Comparison of ENCODE assay signal across 18 mouse cellular contexts in the genomic region with DNA sequence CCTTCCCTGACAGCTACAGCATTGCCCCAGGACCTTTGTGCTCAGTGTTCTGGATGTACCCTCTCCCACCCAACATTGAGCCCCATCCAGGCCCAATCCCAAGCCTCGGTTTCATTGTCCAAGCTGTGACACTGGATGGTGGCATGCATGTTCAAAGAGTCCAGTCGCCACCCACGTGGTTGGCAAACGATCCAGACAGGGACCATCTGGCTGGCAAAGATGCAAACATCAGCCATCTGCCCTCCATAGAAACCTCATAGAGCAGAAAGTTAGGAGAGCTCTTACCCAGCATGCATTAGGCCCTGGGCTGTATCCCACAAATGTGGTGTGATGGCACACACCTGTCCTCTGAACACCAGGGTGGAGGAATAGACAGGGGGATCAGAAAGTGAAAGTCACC. TPM values are rescaled to one million over a fixed set of nuclear protein-coding genes. Genes with fewer than 3 reads are reported as not detected.
A peak's percentile ranks its signal among the peaks of the same experiment; 100 is the strongest.
DNase-seq lines count a peak whose midpoint lies in the region; ATAC-seq and TF ChIP-seq lines count a peak whose summit lies in the region.
"Had no signal": no experiment of that assay in that cellular context is flagged by ENCODE, and none has a peak within 500 bp of the region (broad histone marks: within the 10 kb centered on the region; RNA-seq: fewer than 3 reads in every experiment).

No protein-coding gene starts in this region.

- no peak for TF ChIP-seq EP300 in stomach, postnatal 0 days (optimal IDR thresholded peaks at IDR 0.05)

- no peak overlapping the region for H3K4me3 ChIP-seq in stomach, postnatal 0 days (ENCODE audit: low read depth, low read length)
- H3K4me3 ChIP-seq in kidney, adult 2 months (ENCODE audit: insufficient read depth, low read depth, low read length) = no peak overlapping the region
- H3K4me3 ChIP-seq: liver, embryonic 15.5 days; midbrain, embryonic 12.5 days had no signal

- ATAC-seq in stomach, postnatal 0 days (ENCODE audit: low FRiP score, low TSS enrichment) = no peak
- ATAC-seq: intestine, embryonic 16.5 days had no signal

- TF ChIP-seq CTCF in stomach, postnatal 0 days (IDR thresholded peaks at IDR 0.05; ENCODE audit: low read depth) = no peak
- TF ChIP-seq CTCF in kidney, adult 2 months (conservative IDR thresholded peaks at IDR 0.05; ENCODE audit: insufficient read depth, insufficient read length, low read depth, low read length) = no peak

- no peak overlapping the region for H3K4me2 ChIP-seq in stomach, postnatal 0 days (replicated peaks; ENCODE audit: low read depth)
- H3K4me2 ChIP-seq: liver, embryonic 15.5 days; midbrain, embryonic 12.5 days had no signal

- no peaks in the 10 kb centered on the region for H3K4me1 ChIP-seq in stomach, postnatal 0 days (replicated peaks; ENCODE audit: control insufficient read depth, insufficient read depth)
- no peaks in the 10 kb centered on the region for H3K4me1 ChIP-seq in kidney, adult 2 months (ENCODE audit: control insufficient read depth, insufficient read depth, low read length)
- H3K4me1 ChIP-seq: liver, embryonic 15.5 days had no signal

- DNase-seq in frontal cortex, adult 2 months (ENCODE audit: extremely low spot score in 1 of 2, low spot score in 1 of 2) = peak; percentile 72 to 79
- DNase-seq in frontal cortex, postnatal 25 days (ENCODE audit: low spot score in 2 of 2) = no peak
- peak; percentile 54 to 69 for DNase-seq in right cerebral cortex, adult 2 months (ENCODE audit: low spot score in 2 of 2)
- DNase-seq in right cerebral cortex, postnatal 4 days = no peak
- peak; percentile 72 to 74 for DNase-seq in layer of hippocampus, postnatal 10 days (ENCODE audit: low spot score in 2 of 2)
- no peak for DNase-seq in stomach, postnatal 0 days (ENCODE audit: low spot score)
- no peak for DNase-seq in kidney, adult 2 months
- DNase-seq: cerebellum, adult 11 months; heart, adult 18-20 months; kidney, postnatal 14 days had no signal

- 76% methylated on average over 4 of the region's 4 CpGs for whole genome bisulfite sequencing in stomach, postnatal 0 days
- 59% methylated on average over 4 of the region's 4 CpGs for WGBS in kidney, adult 2 months

- no peaks in the 10 kb centered on the region for H3K36me3 ChIP-seq in stomach, postnatal 0 days (ENCODE audit: control insufficient read depth, insufficient read depth, low read length)
- no peaks in the 10 kb centered on the region for H3K36me3 ChIP-seq in kidney, adult 2 months (ENCODE audit: control insufficient read depth, insufficient read depth, low read length)
- H3K36me3 ChIP-seq: liver, embryonic 15.5 days; midbrain, embryonic 12.5 days had no signal

- no peak for TF ChIP-seq POLR2A in kidney, adult 2 months (IDR thresholded peaks at IDR 0.05; ENCODE audit: low read depth, low read length)

- no peak overlapping the region for H3K9ac ChIP-seq in stomach, postnatal 0 days (ENCODE audit: low read length)
- H3K9ac ChIP-seq: liver, embryonic 15.5 days; midbrain, embryonic 12.5 days had no signal

- no peaks in the 10 kb centered on the region for H3K9me3 ChIP-seq in stomach, postnatal 0 days (ENCODE audit: control insufficient read depth, low read length)
- H3K9me3 ChIP-seq: liver, embryonic 15.5 days; midbrain, embryonic 12.5 days had no signal

- H3K27ac ChIP-seq in stomach, postnatal 0 days (replicated peaks) = no peak overlapping the region
- H3K27ac ChIP-seq in kidney, adult 2 months (ENCODE audit: insufficient read depth, low read depth, low read length) = no peak overlapping the region
- H3K27ac ChIP-seq: liver, embryonic 15.5 days; midbrain, embryonic 12.5 days had no signal

- no peaks in the 10 kb centered on the region for H3K27me3 ChIP-seq in stomach, postnatal 0 days (ENCODE audit: control insufficient read depth, insufficient read depth, low read length)
- no peaks in the 10 kb centered on the region for H3K27me3 ChIP-seq in kidney, adult 2 months (replicated peaks; ENCODE audit: control insufficient read depth, insufficient read depth, low read length)

RNA-seq across cellular contexts. Expression of a gene that starts 6.3 kb away (rescaled TPM):
- polyA plus RNA-seq in frontal cortex, adult 2 months (2012; rRNA removed) = 54.1 and 63.1 TPM in 2 replicates
- total RNA-seq in layer of hippocampus, postnatal 10 days (2021) = 10 to 100 TPM; 48.0 to 48.3 TPM
- 2.7 and 3.3 TPM in 2 replicates for polyA plus RNA-seq in stomach, postnatal 0 days (2015; fragmentation: Nextera tagmentation; extraction: Ambion mirVana)
- polyA plus RNA-seq in kidney, adult 2 months (2012; rRNA removed) = 0.97 and 1.6 TPM in 2 replicates
- total RNA-seq: MEL had no signal

RNA-seq across cellular contexts. Expression of a gene that starts 14.1 kb away (rescaled TPM):
- polyA plus RNA-seq in frontal cortex, adult 2 months (2012; rRNA removed) = 0.22 and 0.25 TPM in 2 replicates
- total RNA-seq in layer of hippocampus, postnatal 10 days (2021) = under 1 TPM; 0.39 to 0.62 TPM
- polyA plus RNA-seq in stomach, postnatal 0 days (2015; fragmentation: Nextera tagmentation; extraction: Ambion mirVana) = not detected in 2 replicates
- 0.17 TPM in 1 of 2 replicates, not detected in the other for polyA plus RNA-seq in kidney, adult 2 months (2012; rRNA removed)
- total RNA-seq: adrenal gland, postnatal 4 days; heart, adult 18-20 months; MEL had no signal
- polyA plus RNA-seq: heart, postnatal 0 days; intestine, embryonic 16.5 days; limb, embryonic 11.5 days; liver, embryonic 15.5 days; midbrain, embryonic 12.5 days had no signal

RNA-seq across cellular contexts. Expression of a gene that starts 17.6 kb away (rescaled TPM):
- polyA plus RNA-seq in frontal cortex, adult 2 months (2012; rRNA removed) = 9.8 and 11.3 TPM in 2 replicates
- 10 to 100 TPM; 11.0 to 11.3 TPM for total RNA-seq in layer of hippocampus, postnatal 10 days (2021)
- polyA plus RNA-seq in stomach, postnatal 0 days (2015; fragmentation: Nextera tagmentation; extraction: Ambion mirVana) = 0.02 and 0.07 TPM in 2 replicates
- 0.03 and 0.07 TPM in 2 replicates for polyA plus RNA-seq in kidney, adult 2 months (2012; rRNA removed)
- total RNA-seq: MEL had no signal
- polyA plus RNA-seq: heart, postnatal 0 days; limb, embryonic 11.5 days; liver, embryonic 15.5 days had no signal

RNA-seq across cellular contexts. Expression of a gene that starts 32.9 kb away (rescaled TPM):
- polyA plus RNA-seq in frontal cortex, adult 2 months (2012; rRNA removed) = not detected in 2 replicates
- under 1 TPM in 1 of 2 experiments, not detected in 1; 0.32 TPM for total RNA-seq in layer of hippocampus, postnatal 10 days (2021)
- polyA plus RNA-seq in stomach, postnatal 0 days (2015; fragmentation: Nextera tagmentation; extraction: Ambion mirVana) = 17.6 and 22.2 TPM in 2 replicates
- 0.44 TPM in 1 of 2 replicates, not detected in the other for polyA plus RNA-seq in kidney, adult 2 months (2012; rRNA removed)
- total RNA-seq: gastrocnemius, adult 18-20 months; MEL had no signal

RNA-seq across cellular contexts. Expression of a gene that starts 37.7 kb away (rescaled TPM):
- polyA plus RNA-seq in frontal cortex, adult 2 months (2012; rRNA removed) = 89.4 and 92.3 TPM in 2 replicates
- 10 to 100 TPM; 68.5 to 80.9 TPM for total RNA-seq in layer of hippocampus, postnatal 10 days (2021)
- 50.3 and 51.0 TPM in 2 replicates for polyA plus RNA-seq in stomach, postnatal 0 days (2015; fragmentation: Nextera tagmentation; extraction: Ambion mirVana)
- 60.3 and 75.2 TPM in 2 replicates for polyA plus RNA-seq in kidney, adult 2 months (2012; rRNA removed)

Comparison
In these comparisons a context has a peak if more than half of its experiments do, and no peak if none do; other contexts are left out.
1. DNase-seq: peak in frontal cortex, adult 2 months (2 of 2), right cerebral cortex, adult 2 months (2 of 2) and layer of hippocampus, postnatal 10 days (2 of 2); none in frontal cortex, postnatal 25 days (0 of 2), right cerebral cortex, postnatal 4 days (single experiment), stomach, postnatal 0 days (single experiment) and kidney, adult 2 months (single experiment).
2. RNA of a gene that starts 6.3 kb away (polyA plus RNA-seq): 54.1 to 63.1 TPM in frontal cortex, adult 2 months; 2.7 to 3.3 TPM in stomach, postnatal 0 days and 0.97 to 1.6 TPM in kidney, adult 2 months; every median in the first group is over 10 times any median in the second.
3. RNA of a gene that starts 17.6 kb away (polyA plus RNA-seq): 9.8 to 11.3 TPM in frontal cortex, adult 2 months; 0.02 to 0.07 TPM in stomach, postnatal 0 days and 0.03 to 0.07 TPM in kidney, adult 2 months; every median in the first group is over 10 times any median in the second.